Mouse (Mus musculus) embryonic fibroblast, embryonic 13.5 days (primary cell): ENCODE data around the gene Actr3b. TPM values are rescaled to one million over a fixed set of nuclear protein-coding genes. Genes with fewer than 3 reads are reported as not detected.

ENCODE experiments used
- H3K27ac ChIP-seq: 2 replicates; pipeline ENCODE4 v1.5.1; 2012; ENCODE audit warnings: low read length, control low read depth, inconsistent platforms; ENCODE audit not compliant: insufficient read depth
- H3K4me1 ChIP-seq: 2 replicates; pipeline ENCODE4 v1.6.1; 2011; ENCODE audit warnings: low read length; ENCODE audit not compliant: control insufficient read depth, insufficient read depth
- H3K4me3 ChIP-seq: 2 replicates; pipeline ENCODE4 v1.5.1; 2011; ENCODE audit warnings: mild to moderate bottlenecking, control low read depth, low read length; ENCODE audit not compliant: insufficient read depth
- CTCF ChIP-seq: IDR thresholded peaks from 2 replicates; pipeline ENCODE4 v1.5.1; 2011; ENCODE audit warnings: mild to moderate bottlenecking, control low read depth, low read length, moderate library complexity, borderline replicate concordance; ENCODE audit not compliant: insufficient read depth
- POLR2A ChIP-seq: IDR thresholded peaks from 2 replicates; pipeline ENCODE4 v1.6.1; 2011; ENCODE audit warnings: low read depth, mild to moderate bottlenecking, control low read depth, low read length, moderate library complexity
- polyA plus RNA-seq: library from polyadenylated mRNA; stranded (reverse); fragments of >200 nt; gene quantifications from 2 replicates; pipeline ENCODE4 v1.2.4, GENCODE M21; 2011; ENCODE audit warnings: low read depth; ENCODE audit not compliant: missing spikeins, insufficient read length

Gene Actr3b
- polyA plus RNA-seq, 1 experiment = 2.1 TPM

GRCm38 (mm10) chr5:25877996-25878395 lies 118.2 kb downstream of the Actr3b start:
- no peak overlapping the region for H3K4me3 ChIP-seq

GRCm38 (mm10) chr5:25886708-25887107 lies 126.9 kb downstream of the Actr3b start:
- Histone ChIP-seq H3K27ac (no peak overlapping the region), H3K4me1 (no peaks in the 10 kb centered on the region), H3K4me3 (no peak overlapping the region)
- TF ChIP-seq POLR2A (no peak), CTCF (no peak)

More at GRCm38 (mm10) chr5:25877996-25878395, 118.2 kb downstream of the Actr3b start:
- Histone ChIP-seq H3K4me1 (no peaks in the 10 kb centered on the region), H3K27ac (no peak overlapping the region)
- TF ChIP-seq POLR2A (no peak), CTCF (no peak)

GRCm38 (mm10) chr5:25889746-25890382 lies 130.1 kb downstream of the Actr3b start:
- H3K4me3 ChIP-seq = no peak overlapping the region
- no peak overlapping the region for H3K27ac ChIP-seq
- TF ChIP-seq POLR2A (no peak), CTCF (no peak)
- no peaks in the 10 kb centered on the region for H3K4me1 ChIP-seq

- no peak overlapping the region for H3K27ac ChIP-seq
- H3K4me3 ChIP-seq = no peak overlapping the region
- TF ChIP-seq POLR2A (no peak), CTCF (no peak)
- no peaks in the 10 kb centered on the region for H3K4me1 ChIP-seq
Measured at GRCm38 (mm10) chr5:25891321-25891720, 131.5 kb downstream of the Actr3b start.

Other genes starting within 250 kb of the Actr3b start
- not detected in 2 replicates for gene Cct8l1, start 243.9 kb upstream of the Actr3b start, polyA plus RNA-seq
- gene Xrcc2, start 54.2 kb upstream of the Actr3b start, polyA plus RNA-seq = 6.6 and 9.0 TPM in 2 replicates
- gene Gm21663, start 182.4 kb downstream of the Actr3b start, polyA plus RNA-seq = not detected in 2 replicates
- gene Gm21671, start 194.4 kb downstream of the Actr3b start, polyA plus RNA-seq = not detected in 2 replicates
- not detected in 2 replicates for gene Gm21680, start 212.7 kb downstream of the Actr3b start, polyA plus RNA-seq
- not detected in 2 replicates for gene Gm21698, start 228.7 kb downstream of the Actr3b start, polyA plus RNA-seq
- gene Gm1979, start 244.8 kb downstream of the Actr3b start, polyA plus RNA-seq = not detected in 2 replicates